Mouse (Mus musculus): ENCODE data around the gene Ogfod3.

DNA sequence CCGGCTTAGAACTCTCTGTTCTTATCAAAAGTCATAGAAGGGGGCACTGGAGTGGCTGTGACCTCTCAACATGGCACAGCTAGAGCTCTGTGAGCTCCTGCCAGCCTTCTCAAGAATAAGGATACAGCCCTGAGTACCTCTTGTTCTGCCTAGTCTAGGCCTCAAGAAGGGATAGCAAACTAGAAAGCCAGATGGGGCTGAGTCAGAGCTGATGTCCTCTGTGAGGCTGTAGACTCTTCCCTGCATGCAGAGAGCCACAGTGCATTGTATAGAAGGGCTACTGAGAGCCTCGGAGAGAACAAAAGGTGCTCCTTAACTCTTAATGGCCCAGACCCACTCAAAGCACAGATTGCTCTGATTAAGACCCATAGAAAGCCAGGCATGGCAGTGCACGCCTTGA, 30.3 kb downstream of the Ogfod3 start:
- no peak for TF ChIP-seq CTCF (IDR thresholded peaks at IDR 0.05; ENCODE audit: low read depth)
- TF ChIP-seq EP300 (IDR thresholded peaks at IDR 0.05; ENCODE audit: low read depth), result no peak

Data from liver, postnatal 0 days (tissue).